Mouse (Mus musculus): ENCODE data around the gene Ece1.

Gene Ece1

DNA sequence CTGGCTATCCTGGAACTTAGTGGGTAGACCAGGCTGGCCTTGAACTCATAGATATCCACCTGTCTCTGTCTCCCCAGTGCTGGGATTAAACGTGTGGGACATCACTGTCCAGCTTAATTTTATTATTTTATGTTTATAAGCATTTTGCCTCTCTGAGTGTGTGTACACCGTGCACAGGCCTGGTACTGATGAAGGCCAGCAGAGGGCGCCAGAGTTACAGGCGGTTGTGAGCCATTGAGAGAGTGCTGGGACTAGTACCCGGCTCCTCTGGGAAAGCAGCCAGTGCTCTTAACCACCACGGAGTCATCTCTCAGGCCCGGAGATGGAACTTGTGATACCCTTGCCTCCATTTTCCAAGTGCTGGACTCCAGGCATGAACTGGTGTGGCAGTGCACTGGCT lies 4.9 kb upstream of the Ece1 start:
- DNase-seq, result no peak

DNA sequence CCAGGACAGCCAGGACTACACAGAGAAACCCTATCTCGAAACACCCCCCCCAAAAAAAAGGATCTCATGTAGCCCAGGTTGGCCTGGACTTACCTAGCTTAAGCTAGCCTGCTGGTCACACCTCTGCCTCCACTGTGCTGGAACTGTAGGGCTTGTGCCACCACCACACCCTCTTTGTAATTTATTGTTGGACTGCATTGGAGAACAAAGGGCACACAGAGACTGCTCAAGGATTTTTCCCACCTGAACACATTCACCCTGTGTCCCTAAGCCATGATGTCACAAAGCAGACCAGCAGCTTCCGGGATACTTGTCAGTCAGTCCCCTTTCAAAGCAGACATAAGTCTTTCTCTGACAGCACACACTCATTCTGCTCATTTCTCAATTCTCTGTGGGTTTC lies 3.7 kb upstream of the Ece1 start:
- no peak for DNase-seq

DNA sequence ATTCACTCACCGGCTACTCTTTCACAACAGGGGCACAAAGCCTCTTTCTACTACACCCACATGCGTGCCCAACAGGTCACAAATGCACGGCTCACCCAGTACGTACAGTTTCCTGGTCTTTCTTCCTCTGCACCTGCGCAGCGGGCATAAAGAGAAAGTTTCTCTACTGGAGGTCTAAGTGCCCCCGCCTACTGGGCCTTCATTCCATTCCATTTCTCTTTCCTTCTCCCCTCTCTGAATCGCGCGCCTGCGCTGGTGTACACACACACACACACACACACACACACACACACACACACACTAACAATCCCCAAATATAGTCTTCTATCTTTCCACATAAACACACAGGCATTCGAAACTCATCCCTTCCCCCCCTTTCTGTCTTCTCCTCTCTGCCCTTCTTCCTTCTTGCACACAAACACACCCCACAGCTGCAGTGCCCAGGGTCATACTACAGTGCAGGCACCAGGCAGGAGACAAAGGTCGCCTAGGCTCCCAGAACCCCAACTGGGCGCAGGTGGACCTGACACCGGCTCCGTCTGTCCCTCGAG lies 501 bp upstream of the Ece1 start:
- no peak for DNase-seq

DNA sequence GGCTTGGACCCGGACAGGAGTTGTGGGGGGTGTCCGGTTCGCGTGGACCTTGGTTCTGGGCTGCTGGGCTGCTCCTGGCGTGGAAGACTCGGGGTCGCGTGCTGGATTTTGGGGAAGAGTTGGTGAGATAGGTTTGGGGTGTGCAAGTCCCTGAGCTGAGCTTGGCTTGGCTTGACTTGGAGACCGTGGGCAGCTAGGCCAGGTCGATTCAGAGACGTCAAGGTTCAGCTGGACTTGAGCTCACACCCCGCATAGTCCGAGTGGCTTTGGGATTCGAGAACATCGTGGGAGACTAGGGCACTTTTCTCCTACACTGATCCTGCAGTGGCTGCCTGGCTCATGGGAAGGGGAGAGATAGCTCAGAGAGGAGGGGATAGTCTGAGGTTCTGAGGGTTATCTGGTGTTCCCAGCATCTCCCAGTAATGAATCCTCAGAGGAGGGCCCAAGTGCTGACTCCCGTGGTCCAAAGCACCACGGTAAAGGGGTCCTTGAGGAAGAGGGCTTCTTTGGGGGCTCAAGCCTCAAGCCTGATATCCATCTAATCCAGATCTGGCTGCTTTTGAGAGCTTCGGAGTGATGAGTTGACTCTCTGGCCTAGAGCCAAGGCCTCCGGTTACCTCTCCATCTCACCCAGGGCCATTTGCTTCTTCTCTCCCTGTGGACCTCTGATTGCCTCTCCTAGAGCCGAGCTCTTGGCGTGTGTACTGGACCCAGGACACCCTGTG lies 641 bp downstream of the Ece1 start:
- no peak for DNase-seq

DNA sequence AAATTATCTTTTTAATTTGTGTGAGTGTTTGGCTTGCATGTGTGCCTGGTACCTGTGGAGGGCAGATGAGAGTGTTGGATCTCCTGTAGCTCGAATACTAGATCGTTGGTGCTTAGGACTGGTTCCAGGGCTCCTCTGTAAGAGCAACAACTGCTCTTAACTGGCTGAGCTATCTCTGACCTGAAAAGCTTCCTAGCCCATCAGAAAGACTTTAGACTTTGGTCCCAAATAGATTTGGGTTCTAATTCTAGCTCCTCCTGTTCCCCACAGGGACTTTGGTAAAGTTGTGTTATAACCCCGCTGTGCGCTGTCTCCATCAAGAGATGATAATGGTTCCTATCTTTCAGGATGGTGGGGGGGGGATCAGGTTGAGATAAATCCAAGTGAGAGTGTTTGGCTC lies 2.0 kb downstream of the Ece1 start:
- DNase-seq, result no peak

DNA sequence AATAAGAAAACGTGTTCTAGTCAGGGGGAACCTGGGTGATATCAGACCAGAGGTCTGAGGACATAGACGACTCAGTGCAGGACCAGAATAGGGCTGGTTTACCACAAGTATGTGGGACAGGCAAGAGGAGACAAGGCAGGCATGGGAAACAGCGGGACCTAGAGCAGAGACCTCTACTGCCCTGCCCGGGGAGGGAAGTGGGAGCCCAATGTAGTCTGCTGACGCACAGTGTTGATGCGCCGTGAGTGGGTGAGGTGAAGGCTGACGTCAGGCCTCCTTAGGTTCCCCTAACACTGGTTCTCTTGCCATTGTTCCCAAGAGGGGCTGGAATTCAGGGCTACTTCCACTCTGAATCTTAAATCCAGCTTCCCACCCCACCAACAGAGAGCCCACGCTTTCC lies 2.7 kb downstream of the Ece1 start:
- DNase-seq, result peak; percentile 29

DNA sequence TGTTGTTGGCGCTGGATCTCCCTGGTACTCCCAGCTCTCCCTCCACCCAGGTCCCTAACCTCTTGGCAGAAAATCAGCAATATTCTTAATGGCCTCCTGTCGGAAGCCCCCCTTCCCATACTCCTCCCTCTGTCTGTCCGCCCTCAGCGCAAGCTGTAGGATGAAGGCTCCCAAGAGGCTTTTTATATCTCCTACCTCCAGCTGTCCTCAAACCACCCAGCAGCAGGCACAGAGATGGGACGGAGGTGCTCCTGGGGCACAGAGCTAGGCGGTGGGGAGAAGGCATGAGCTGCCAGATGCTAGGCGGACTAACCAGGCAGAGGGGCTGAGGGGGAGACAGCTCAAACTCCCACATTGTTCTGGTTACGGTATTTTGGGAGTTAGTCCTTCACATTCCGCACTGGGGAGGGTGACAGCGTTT lies 3.2 kb downstream of the Ece1 start:
- peak; percentile 27 for DNase-seq

DNA sequence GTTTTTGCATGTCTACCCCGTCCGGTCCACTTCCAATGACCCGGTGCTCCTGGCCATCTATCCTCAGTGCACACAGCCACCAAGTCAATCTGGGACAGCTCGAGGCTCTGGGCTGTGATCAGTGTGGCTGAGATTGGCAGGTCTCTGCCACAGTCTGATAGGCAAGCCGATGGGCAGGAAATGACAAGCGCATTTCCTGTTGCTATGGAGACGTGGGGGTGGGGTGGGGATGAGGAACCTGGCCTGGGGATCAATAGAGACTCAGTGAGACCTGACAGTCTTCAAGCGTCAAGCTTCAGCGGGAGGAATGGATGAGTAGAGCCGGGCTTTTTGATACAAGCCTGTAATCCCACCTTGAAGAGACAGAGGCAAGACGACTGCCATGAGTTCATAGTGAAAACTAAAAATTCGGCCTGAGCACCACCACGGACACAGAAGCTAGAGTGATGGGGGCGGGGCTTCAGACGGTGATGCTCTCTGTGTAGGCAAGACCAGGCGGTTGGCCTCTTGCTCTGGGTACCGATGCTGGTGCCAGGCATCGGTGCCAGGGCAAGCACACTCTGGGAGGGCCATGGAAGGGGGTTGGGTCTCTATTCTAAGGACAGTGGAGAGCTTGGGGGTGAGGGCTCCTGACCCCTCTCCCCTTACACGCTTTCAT lies 4.3 kb downstream of the Ece1 start:
- DNase-seq, result peak; percentile 38

DNA sequence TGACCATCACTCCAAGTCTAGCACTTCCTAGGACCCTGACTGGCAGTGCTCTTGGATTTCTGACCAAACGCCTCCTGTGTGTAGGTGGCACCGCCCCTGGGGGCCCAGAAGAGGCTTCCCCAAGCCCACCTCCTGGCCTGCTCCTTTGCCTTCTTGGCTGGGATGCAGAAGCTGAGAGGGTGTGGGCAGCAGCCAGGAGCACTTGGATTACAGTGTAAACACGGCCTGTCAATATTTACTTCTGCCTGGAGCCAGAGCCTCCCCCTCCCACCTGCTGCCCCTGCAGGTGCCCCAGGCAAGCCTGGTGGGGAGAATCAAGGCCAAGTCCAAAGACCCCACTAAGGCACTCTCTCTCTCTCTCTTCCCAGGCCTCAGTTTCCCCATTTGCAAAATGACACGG lies 5.2 kb downstream of the Ece1 start:
- no peak for DNase-seq

DNA sequence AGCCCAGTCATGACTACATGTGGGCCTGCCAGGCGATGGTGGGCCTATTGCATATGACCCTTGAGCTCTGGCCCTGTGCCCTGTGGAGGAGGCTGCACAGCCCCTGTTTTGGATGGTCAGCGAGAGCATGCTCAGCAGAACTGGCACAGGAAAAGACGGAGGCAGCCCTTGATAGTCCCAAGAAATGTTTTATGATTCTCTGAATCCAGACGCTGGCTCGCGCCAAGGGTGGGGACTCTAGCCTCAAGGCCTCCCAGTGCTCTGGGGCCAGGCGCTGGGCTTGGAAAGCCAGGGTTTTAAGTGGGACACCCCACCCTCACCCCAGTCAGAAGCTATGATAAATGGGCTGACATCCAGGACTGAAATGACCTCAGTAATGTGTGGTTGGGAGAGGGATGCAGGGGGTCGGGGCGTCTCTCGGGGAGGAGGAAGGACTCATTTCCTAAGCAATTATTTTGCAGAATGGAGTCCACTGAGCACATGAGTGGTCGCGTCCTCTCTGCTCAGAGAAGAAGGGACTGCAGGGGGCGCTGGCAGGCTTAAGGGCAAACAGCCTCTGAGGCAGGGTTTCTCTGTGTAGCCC lies 5.7 kb downstream of the Ece1 start:
- DNase-seq, result no peak

DNA sequence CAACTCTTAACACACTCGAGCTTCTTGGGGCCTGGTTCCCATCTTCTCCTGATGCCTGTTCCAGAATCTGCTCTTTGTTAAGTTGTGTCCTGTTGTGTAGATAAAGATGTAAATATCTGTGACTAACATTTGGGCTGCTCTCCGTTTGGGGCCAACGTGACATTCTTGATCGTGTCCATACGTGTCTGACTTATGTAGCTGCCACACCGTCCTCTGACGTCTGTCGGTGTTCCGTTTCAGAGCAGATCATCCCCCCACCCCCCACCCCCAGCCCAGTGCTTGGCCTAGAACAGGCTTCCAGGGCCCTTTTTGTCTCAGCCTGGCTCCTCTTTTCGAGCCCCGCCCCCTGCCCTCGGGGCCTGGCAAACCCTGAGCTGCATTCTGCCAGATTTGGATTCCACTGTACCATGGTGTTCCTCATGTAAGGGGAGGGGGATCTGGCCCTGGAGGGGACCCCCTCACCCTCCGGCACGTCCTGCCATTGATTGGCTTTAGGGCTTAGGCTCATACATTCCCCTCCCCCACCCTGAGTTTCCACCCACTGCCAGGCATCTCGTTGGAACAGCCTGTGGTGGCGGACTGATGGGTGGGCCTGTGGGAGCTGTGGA lies 7.7 kb downstream of the Ece1 start:
- no peak for DNase-seq

DNA sequence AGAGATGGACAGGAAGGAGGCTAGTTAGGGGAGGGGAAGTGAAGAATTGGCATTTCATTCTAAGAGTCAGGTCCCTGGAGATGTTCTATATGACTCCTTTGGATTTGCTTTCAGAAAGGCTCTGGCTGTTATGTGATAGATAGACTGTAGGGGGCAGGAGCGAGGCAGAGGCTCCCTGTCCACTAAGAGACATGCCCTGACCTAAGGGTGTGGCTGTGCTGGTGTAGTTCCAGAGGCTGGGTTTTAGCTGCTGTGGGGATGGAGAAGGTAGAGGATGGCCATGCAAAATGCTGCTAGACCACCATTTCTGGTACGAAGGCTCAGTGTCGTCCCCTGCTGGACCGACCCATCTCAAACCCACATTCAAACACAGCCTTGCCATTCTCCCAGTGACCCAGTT lies 8.9 kb downstream of the Ece1 start:
- no peak for DNase-seq

DNA sequence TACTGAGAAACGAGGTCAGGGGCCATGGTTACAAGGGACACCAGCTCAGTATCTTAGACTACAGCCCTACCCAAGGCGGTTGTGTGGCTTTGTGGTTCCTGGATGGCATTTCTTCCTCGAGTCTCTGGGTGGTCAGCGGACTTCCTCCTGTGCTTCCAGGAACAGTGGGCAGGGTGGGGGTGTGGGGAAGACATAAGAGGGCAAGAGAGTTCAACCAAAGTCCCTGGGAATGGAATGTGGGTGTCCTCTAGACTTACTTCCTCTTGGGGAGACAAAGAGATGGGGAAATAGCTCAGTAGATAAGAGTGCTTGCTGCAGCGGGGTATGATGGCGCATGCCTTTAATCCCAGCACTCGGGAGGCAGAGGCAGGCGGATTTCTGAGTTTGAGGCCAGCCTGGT lies 9.4 kb downstream of the Ece1 start:
- DNase-seq, result no peak

DNA sequence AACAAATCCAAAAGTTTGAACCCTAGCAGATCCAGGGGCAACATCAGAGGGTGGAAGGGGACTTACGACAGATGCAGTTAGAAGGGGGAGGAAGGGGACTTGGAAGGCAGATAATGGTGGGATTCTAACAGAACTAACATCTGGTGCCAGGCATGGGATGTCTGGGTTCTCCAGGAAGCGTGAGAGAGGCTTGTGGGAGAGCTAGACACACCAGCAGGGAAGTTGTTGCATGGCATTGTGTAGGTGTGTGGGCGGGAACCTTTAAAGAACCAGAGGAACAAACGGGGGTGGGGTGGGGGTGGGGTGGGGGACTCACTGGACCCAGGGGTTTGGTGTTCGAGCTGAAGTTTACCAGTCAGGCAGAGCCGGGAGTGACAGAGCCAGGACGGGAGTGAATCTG lies 12.3 kb downstream of the Ece1 start:
- DNase-seq, result no peak

DNA sequence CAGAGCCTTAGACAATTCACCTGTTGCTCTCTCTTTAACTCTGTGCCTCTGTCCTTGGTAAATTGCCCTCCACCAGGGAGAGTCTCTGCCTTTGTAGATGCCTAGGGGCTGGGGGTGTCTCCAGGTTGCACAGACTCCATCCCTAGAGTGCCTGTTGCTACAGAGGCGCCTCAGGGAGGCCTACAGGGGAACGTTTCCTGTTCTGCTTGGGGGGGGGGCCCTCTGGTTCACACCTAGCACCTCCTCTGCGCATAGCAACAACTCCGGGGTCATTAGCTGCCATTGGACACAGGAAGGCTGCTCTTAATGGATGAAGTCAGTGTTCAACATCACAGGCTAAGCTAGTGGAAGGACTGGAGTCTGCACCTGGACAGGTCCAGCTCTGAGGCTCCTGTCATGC lies 12.8 kb downstream of the Ece1 start:
- DNase-seq, result no peak

DNA sequence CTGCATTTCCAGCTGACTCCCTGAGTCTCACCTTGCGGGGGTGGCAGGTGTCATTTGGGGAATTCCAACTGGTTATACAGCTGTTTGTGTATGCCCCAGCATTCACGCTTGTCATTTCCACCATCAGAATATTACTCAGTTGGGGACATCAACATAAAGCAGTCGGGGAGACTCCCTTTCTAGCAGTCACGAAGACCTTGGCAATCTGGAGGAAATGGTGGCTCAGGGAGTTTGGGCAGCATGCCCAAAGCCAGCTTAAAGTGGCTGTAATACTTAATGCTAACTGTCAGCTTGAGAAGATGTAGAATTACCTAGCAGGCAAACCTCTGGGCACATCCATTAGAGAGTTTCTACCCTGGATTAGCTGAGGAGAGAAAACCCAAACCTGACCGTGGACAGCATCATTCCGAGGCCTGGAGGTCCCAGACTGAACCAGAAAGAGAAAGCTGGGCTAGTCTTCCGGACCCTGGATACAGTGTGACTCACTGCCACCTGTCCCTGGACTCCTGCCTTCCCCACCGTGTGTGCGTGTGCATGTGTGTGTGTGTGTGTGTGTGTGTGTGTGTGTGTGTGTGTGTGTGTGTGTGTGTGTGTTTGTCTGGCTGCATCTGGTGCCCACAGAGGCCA lies 13.5 kb downstream of the Ece1 start:
- no peak for DNase-seq

DNA sequence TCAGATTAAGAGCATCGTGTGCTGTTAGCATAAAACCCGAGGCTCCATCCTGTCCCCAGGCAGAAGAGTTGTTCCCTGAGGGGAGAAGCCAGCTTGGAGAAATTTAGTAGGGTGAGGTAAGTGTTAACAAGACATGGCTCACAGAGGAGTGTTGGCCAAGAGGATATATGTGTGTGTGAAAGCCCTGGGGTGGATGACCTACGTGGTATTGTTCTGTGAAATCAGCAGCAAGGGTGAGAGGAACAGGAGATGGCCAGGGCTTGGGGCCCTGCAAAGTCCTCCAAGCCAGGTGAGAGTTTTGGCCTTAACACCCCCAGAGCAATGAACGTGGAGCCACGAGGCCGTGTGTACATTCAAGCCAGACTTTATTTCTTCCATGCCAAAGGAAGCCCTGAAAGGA lies 14.8 kb downstream of the Ece1 start:
- DNase-seq, result no peak

DNA sequence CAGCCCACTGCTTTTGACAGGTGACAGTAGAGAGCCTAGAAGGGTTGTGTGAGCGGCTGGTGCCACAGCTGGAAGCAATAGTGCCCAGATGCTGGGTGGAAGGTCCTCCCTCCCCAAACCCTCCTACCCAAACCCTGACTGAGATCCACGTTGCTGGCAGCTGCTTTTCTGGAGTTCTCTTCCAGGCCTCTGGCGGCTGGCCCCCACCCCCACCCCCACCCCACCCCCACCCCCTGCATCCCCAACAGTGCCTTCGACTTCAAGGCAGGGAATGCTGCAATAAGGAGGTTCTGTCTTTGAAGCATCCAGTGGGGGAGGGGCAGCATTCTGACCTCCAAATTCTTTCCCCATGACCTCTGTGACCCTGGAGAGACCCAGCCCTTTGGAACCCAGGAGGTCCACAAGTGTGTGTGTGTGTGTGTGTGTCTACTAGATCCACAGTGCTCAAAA lies 15.4 kb downstream of the Ece1 start:
- no peak for DNase-seq

DNA sequence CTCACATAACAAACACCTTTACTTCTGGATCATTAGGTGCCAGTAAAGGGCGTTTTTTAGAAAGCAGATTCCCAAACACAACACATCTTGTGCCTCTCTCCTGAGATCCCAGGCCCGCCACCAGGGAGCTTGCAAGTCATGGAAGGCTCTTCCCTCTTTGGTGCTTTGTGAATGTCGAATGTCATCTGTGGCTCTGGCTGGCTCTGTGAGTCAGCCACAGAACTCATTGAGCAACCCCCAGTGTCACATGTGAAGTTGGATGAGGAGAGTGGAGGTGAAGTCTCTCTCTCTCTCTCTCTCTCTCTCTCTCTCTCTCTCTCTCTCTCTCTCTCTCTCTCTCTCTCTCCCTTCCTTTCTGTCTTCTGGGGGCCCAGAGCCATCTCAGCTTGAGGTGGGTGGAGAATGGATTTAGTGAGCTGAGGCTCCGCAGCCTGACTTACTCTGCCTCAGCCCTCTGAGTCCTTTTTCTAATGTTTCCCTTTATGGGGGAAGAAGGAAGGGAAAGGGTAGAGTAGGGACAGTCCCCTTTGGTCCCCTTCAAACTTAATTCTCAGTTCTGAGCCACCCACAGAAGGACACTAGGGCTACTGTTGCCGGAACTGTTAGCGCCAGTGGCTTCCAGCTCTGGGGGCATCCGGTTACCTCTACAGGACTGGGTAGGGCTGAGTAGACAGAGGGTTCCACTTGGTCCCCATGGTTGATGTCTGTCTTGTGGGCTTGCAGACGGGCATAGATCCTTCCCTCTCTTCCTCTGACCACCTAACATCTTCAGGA lies 17.5 kb downstream of the Ece1 start:
- DNase-seq, result no peak

DNA sequence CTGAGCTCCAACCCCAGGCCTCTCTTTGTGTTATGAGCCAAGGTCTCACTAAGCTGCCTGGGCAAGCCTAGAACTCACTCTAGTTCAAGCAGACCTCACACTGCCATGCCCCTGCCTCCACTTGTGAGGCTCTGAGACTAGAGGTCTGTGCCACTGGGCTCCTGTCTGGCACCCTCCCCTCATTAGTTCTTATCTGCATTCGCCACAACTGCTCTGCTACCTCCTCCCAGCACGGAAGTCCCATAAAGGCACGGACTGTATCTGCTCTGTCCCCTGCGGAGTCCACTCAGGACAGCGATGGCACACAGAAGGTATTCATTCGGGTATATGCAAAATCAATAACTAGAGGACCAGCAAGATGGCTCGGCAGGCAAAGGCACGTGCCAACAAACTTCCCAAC lies 19.4 kb downstream of the Ece1 start:
- DNase-seq, result no peak

DNA sequence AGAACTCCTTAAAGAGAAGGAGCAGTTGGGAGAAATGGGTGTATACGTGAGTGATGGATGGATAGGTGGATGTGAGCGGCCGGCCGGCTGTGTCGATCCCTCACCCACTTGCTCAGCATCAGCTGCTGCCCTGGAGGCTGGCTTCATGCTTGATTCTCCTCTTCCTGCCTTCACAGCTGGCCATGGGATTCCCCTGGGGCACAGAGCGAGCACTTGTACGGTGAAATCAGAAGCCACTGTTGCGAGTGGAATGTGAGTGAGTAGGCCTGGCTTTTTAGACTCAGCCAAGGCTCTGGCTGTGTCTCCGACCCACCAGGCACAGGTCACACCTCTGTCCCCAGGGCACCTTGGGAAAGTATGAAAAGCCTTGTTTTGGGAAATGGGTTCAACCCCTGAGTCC lies 20.6 kb downstream of the Ece1 start:
- no peak for DNase-seq

DNA sequence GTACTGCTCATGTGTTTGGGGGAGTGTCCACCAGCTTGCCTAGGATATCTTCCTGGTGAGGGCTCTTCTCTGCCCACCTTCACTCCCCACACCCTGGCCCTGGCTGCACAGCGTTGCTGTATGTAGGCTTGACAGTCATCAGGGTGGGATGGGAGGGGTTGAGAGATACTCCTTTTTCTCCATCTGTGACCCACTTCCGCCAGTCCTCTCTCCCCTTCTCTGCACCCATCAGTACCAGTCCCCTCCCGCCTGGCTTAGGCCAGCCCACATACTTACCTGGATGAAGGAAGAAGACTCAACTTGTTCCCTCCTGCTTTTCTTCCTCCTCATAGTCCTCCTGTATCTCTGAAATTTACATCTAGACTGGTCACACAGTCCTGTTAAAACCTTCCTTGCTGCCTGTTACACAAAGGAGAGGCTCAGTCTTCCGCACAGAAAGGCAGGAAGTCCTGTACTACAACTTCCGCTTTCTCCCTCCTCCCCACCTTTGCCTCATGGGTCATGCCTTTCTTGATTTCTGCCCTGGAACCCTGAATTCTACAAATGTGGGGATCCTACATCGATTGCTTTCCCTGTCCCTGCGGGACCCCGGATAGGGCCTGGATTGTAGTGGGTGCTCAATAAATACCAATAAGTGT lies 21.6 kb downstream of the Ece1 start:
- DNase-seq, result no peak
